Mouse (Mus musculus): Measurements from ENCODE around the gene Ephx3. TPM values are rescaled to one million over a fixed set of nuclear protein-coding genes. Genes with fewer than 3 reads are reported as not detected.
A peak's percentile ranks its signal among the peaks of the same experiment; 100 is the strongest.

The Ephx3 gene
- polyA plus RNA-seq, 1 experiment from 2014 or later, result 0.12 TPM

DNA sequence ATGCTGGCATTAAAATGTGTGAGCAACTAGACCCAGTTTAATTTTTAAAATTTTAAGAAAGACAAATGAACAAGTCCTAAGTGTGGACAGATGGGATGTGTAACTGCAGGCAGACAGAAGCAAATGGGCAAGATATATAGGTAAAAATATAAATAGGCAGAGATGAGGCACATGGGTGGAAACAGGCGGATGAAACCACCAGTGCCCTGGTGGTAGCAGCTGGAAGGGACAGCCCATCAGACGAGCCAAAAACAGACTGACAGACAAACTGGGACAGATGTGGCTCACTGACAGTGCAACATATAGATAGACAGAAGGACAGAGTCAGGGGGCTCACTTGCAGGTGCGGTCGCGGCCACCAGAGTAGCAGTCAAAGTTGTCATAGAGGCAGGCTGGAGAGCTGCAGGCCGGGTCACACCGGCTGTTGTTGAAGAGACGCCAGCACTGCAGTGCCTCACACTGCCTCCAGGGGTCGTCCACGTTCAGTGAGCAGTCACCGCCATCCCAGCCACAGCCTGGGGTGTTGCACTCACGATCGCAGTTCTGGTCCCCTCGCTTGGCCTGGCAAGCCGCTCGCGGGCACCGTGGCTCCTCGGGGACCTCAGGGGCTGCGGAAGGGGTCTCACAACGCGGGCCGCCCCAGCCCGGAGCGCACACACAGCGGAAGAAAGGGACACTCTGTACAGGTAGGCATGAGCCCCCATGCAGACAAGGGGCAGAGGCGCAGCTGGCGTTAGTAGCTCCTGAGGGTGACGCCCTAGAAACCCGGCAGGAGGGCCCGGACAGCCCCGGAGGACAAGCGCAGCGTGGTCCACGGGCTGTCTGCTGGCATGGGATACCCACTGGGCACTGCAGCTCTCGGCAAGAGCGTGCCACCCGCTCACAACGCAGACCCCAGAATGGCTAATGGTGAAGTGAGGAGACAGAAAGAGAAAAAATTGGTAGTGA is 46.2 kb downstream of the Ephx3 start:
- Histone ChIP-seq H3K4me3 (ENCODE audit: low read depth, low read length) (no peak overlapping the region), H3K9ac (ENCODE audit: low read length) (no peak overlapping the region), H3K36me3 (ENCODE audit: control insufficient read depth, insufficient read depth, low read length) (peaks cover 47% of the 10 kb centered on the region)

DNA sequence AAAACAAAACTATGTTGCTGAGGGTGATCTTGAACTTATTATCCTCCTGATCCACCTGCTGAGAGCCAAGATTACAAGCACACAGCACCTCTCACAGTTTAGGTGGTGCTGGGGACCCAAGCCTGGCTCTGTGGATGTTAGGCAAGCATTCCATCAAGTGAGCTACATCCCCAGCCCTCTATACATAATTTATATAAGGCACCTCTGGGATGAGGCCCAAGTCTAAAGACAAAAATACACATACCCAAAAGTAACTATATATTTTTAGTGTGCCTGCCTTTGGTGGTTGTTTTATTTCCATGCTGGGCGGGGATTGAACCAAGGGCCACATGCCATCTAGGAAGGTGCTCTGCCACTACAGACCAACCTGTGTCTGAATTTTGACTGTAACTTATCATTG is 47.1 kb downstream of the Ephx3 start:
- Histone ChIP-seq H3K9me3 (ENCODE audit: control insufficient read depth, low read length) (no peaks in the 10 kb centered on the region), H3K27ac (ENCODE audit: low read depth, low read length) (no peak overlapping the region), H3K27me3 (ENCODE audit: control insufficient read depth, insufficient read depth, low read length) (no peaks in the 10 kb centered on the region), H3K4me1 (ENCODE audit: control insufficient read depth, insufficient read depth, low read length) (no peaks in the 10 kb centered on the region), H3K9ac (ENCODE audit: low read length) (no peak overlapping the region), H3K4me2 (no peak overlapping the region), H3K36me3 (ENCODE audit: control insufficient read depth, insufficient read depth, low read length) (peaks cover 45% of the 10 kb centered on the region), H3K4me3 (ENCODE audit: low read depth, low read length) (no peak overlapping the region)
- DNase-seq (ENCODE audit: low spot score, missing footprints) (no peak), ATAC-seq (ENCODE audit: low FRiP score) (no peak)
- WGBS, result 100% methylated on average over 1 of the region's 1 CpGs

More for the DNA sequence above, 46.2 kb downstream of the Ephx3 start:
- DNase-seq (ENCODE audit: low spot score, missing footprints) (peak; percentile 96), ATAC-seq (ENCODE audit: low FRiP score) (peak; percentile 80)
- H3K27ac ChIP-seq (ENCODE audit: low read depth, low read length), result no peak overlapping the region
- H3K4me1 ChIP-seq (ENCODE audit: control insufficient read depth, insufficient read depth, low read length), result no peaks in the 10 kb centered on the region
- no peaks in the 10 kb centered on the region for H3K27me3 ChIP-seq (ENCODE audit: control insufficient read depth, insufficient read depth, low read length)
- H3K9me3 ChIP-seq (ENCODE audit: control insufficient read depth, low read length), result no peaks in the 10 kb centered on the region
- 0 out of 2 replicates have a peak overlapping the region, but pooled peaks have one; percentile 3 for H3K4me2 ChIP-seq
- WGBS, result 28% methylated on average over 39 of the region's 39 CpGs

Other genes with a start within 250 kb of the Ephx3 start
- 49.4 and 51.2 TPM in 2 replicates for gene Rrp1b, start 153.4 kb downstream of the Ephx3 start, polyA plus RNA-seq (2014; fragmentation: Nextera tagmentation; extraction: Ambion mirVana)
- 0.57 and 0.60 TPM in 2 replicates for gene Hsf2bp, start 153.2 kb downstream of the Ephx3 start, polyA plus RNA-seq (2014; fragmentation: Nextera tagmentation; extraction: Ambion mirVana)
- 21.4 and 21.9 TPM in 2 replicates for gene Notch3, start 22.7 kb downstream of the Ephx3 start, polyA plus RNA-seq (2014; fragmentation: Nextera tagmentation; extraction: Ambion mirVana)
- 82.8 and 97.9 TPM in 2 replicates for gene Brd4, start 95.2 kb upstream of the Ephx3 start, polyA plus RNA-seq (2014; fragmentation: Nextera tagmentation; extraction: Ambion mirVana)
- gene Akap8, start 131.7 kb upstream of the Ephx3 start, polyA plus RNA-seq (2014; fragmentation: Nextera tagmentation; extraction: Ambion mirVana), result 53.0 and 55.4 TPM in 2 replicates
- 67.1 and 67.4 TPM in 2 replicates for gene Akap8l, start 161.1 kb upstream of the Ephx3 start, polyA plus RNA-seq (2014; fragmentation: Nextera tagmentation; extraction: Ambion mirVana)
- gene Wiz, start 199.9 kb upstream of the Ephx3 start, polyA plus RNA-seq (2014; fragmentation: Nextera tagmentation; extraction: Ambion mirVana), result 33.7 and 36.9 TPM in 2 replicates
- 0.52 and 0.70 TPM in 2 replicates for gene Rasal3, start 214.0 kb upstream of the Ephx3 start, polyA plus RNA-seq (2014; fragmentation: Nextera tagmentation; extraction: Ambion mirVana)
- not detected in 2 replicates for gene Pglyrp2, start 234.6 kb upstream of the Ephx3 start, polyA plus RNA-seq (2014; fragmentation: Nextera tagmentation; extraction: Ambion mirVana)